Mouse (Mus musculus): ENCODE results near the gene Rps12.
A peak's percentile ranks its signal among the peaks of the same experiment; 100 is the strongest.
"Not testable (repeated sequence)": the region's sequence is repeated elsewhere in the genome, so short reads cannot be mapped to it uniquely, and the experiment has no call there.

Rps12 gene

DNA sequence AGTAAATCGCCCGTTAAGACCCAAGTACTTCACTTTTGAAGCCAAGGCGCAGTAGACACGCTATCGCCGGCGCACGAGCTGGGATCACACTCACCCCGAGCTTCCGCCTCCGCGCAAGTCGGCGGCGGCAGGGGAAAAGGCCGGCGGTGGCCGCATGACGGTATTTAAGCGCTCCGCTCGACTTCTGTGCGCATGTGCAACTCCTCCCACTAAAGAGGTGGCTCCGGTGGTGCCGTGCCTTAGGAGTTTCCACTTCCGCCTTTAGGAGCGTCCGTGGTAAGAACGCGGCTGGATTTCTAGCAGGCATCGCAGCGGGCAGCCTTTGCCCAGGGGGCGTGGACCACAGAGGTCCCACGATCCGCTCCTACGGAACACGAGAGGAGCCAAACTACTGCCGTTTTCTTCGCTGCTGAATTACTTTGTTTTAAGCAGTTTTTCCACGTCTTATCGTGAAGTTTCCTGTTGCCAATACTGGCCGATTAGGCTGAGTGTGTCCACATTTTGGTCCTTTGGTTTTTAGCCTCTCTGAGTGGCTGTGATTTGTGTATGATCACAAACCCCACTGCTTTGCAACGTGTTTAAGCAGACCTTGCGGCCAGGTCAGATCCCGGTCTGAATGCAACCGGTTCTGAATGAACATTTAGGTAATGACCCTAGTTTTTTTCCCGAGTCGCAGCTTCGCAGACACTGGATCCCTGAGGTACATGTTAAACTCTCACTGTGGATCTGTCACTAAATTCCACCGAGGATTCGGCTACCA, at the start of gene Rps12:
Gene Rps12 (minus strand): TSS at position 214 of the 760 bp plus-strand sequence.
- peak; percentile 98 for DNase-seq (ENCODE audit: inconsistent ontology term)

- DNase-seq (ENCODE audit: inconsistent ontology term), result no peak
Measured at GRCm38 (mm10) chr10:23836003-23836964, 49.2 kb upstream of the Rps12 start.

DNA sequence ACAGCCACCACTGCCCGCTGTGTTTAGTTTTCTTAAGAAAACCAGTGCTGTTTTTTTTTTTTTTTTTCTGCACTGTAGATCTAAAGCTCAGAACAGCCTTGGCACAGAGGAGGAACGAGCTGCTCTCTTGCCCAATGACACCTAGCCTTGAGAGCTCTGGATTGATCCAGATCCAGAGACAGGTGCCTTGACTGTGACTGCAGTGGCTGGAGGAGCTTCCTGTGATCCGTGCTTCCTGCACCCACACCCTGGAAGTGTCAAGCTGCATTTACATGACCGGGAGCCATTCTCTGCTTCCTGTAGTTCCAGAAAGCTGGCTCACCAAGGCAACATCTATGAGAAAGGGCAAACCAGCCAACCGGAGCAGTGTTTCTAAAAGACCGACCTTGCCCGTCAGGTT, 39.4 kb upstream of the Rps12 start:
- no peak for DNase-seq (ENCODE audit: inconsistent ontology term)

GRCm38 (mm10) chr10:23816241-23816640, 29.2 kb upstream of the Rps12 start:
- no peak for DNase-seq (ENCODE audit: inconsistent ontology term)

- DNase-seq (ENCODE audit: inconsistent ontology term), result peak; percentile 11
Measured at GRCm38 (mm10) chr10:23815168-23815567, 28.1 kb upstream of the Rps12 start.

GRCm38 (mm10) chr10:23812852-23813766, 26.0 kb upstream of the Rps12 start:
- no peak for DNase-seq (ENCODE audit: inconsistent ontology term)

DNA sequence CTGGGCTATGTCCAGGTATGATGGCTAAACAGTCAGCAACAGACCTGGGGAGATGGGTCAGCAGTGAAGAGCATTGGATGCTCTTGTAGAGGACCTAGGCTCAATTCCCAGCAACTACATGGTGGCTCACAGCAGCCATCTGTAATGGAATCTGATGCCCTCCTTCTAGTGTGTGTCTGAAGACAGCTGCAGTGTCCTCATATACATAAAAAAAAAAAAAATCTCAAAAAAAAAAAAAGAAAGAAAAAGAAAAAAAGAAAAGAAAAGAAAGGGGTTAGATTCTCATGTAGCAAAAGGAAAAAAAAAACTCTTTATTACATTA, 25.3 kb upstream of the Rps12 start:
- DNase-seq (ENCODE audit: inconsistent ontology term), result no peak

DNA sequence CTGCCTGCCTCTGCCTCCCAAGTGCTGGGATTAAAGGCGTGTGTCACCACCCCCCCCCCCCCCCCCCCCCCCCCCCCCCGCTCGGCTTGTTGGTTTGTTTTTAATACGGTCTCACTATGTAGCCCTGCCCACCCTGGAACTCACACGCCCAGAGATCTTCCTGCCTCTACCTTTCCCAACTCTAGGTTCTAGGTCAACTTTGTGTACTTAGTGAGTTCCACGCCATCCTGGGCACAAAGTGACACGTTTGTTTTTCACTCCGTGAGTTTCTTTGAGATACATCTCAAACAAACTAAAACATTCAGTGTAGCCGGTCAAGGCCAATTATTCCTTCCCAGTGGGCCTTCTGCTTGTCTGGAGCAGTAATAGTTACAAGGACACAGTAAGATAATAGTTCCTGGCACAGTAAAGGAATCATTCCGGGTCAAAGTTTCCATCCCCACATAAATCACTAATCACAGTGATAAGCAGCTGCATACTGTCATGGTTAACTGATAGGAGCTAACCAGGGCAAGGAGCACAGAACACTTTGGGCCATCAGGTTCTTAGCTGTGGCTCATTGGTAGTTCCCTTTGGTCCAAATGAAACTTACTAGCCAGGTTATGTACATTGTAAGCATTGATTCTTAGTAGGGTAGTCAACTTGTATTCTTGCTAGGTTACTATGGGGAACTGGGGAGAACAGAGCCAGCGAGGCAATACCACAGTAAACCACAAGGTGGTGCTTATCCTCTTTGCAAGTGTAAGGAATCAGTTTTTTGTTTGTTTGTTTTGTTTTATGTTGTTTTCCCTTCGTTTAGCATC, 24.8 kb upstream of the Rps12 start:
- peak; percentile 26 for DNase-seq (ENCODE audit: inconsistent ontology term)

DNA sequence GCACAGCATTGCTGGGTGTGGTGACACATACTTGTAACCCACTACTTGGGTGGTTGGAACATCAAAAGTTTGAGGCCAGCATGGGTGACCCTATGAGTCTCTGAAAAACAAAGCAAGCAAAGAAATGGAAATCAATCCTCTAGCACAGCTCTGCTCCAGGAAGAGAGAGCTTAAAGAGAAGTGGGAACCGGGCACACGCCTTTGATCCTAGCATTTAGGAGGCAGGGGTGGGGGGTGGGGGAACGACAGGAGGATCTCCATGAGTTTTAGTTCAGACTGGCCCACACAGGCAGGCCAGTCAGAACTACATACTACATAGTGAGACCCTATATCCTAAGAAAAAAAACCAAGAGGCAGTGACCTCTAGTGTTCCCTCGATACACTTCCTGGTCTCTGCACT, 19.1 kb upstream of the Rps12 start:
- no peak for DNase-seq (ENCODE audit: inconsistent ontology term)

DNA sequence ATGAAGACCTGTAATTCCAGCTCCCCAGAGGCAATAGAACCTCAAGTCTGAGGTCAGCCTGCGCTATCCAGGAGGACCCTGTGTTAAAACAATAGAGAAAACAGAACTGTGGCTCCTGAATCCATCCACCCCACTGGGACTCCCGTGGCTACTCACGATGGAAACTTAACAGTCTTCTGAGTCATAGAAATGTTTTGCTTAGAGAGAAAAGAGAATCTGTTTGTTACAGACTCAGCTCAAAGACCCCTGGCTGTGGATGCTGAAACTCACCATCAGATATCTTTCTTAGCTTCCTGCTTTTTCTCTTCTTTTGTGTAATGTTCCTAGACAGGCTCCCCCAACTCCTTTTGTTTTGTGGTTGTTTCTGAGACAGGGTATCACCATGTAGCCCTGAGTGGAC, 17.6 kb upstream of the Rps12 start:
- DNase-seq (ENCODE audit: inconsistent ontology term), result no peak

- DNase-seq (ENCODE audit: inconsistent ontology term), result no peak
Measured at GRCm38 (mm10) chr10:23802911-23803310, 15.8 kb upstream of the Rps12 start.

DNA sequence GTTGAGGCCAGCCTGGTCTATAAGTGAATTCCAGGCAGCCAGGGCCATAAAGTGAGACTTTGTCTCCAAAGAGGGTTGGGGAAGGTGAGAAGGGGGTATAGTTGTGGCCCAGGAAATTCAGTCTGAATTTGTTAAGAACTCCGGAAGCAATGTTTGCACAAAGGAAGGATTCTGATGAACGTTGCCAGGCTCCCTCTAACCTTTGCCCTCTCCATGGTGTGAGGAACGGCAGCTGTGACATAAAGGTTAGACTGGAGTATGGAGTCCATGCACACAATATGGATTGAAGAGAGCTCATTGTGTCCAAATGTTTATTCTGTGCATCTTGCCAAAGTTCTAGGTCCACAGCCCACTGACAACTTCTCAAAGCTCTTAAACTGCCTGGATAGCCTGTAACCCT, 12.9 kb upstream of the Rps12 start:
- DNase-seq (ENCODE audit: inconsistent ontology term), result no peak

DNA sequence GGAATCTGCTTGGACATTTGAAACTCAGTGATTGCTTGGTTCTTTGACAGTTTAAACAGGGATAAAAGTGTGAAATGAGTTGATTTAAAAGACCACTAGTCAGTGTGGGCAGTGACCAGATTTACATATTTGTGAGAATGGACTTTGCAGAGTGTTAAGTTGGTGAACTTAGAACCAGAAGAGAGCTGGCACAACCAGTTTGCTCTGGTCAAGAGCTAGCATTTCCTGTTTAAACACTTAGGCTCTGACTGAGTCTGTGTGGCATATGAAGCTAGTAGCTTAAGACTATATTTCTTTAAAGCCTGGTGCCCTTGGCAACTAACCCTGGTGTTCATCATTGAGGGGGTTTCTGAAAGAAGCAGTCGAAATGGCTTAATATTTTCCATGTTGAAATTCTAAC, 11.1 kb upstream of the Rps12 start:
- DNase-seq (ENCODE audit: inconsistent ontology term), result no peak

GRCm38 (mm10) chr10:23797606-23798005, 10.5 kb upstream of the Rps12 start:
- no peak for DNase-seq (ENCODE audit: inconsistent ontology term)

GRCm38 (mm10) chr10:23796551-23797503, 9.8 kb upstream of the Rps12 start, which contains the start of gene Slc18b1:
Gene Slc18b1 (plus strand): TSS chr10:23796986.
- DNase-seq (ENCODE audit: inconsistent ontology term), result peak; percentile 73

GRCm38 (mm10) chr10:23795871-23796520, 8.9 kb upstream of the Rps12 start:
- no peak for DNase-seq (ENCODE audit: inconsistent ontology term)

GRCm38 (mm10) chr10:23788056-23788600, 1.1 kb upstream of the Rps12 start:
- DNase-seq (ENCODE audit: inconsistent ontology term), result no peak

DNA sequence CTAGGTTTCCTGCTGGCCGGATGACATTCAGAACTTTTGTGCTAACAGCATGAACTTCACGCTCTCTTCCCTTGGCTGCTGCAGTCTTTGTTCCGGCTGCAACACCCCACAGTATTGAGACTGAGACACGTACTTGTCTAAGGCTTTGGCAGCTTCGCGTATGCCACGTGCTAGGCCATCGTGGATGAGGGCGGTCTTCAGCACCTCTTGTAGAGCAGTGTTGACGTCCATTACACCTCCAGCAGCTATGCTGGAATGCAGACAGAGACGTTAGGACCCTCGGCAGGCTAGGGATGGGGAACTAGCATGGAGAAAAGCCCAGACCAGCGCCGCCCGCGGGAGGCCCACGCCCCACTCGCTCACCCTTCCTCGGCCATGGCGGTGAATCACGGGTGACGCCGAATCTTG, 440 bp downstream of the Rps12 start:
- DNase-seq (ENCODE audit: inconsistent ontology term), result not testable (repeated sequence)

- no peak for DNase-seq (ENCODE audit: inconsistent ontology term)
Measured at GRCm38 (mm10) chr10:23786040-23786439, 1.0 kb downstream of the Rps12 start.

All from Muller cell, postnatal 12 days (primary cell).